Mouse (Mus musculus) testis, adult 2 months (tissue): ENCODE measurements at regions not wholly inside any gene's neighbourhood (a gene's known extent, or its start where the extent isn't known, plus 50 kb on each side); places are given as distances from the start of the nearest gene placed in this dataset.

Source experiments
- H3K27ac ChIP-seq: fragments of 200-500 bp; 2 replicates; pipeline ENCODE4 v1.5.1; 2012; ENCODE audit warnings: low read depth, low read length; ENCODE audit not compliant: control insufficient read depth, insufficient read depth
- H3K27me3 ChIP-seq: fragments of 200-500 bp; 2 replicates; pipeline ENCODE4 v1.6.1; 2012; ENCODE audit warnings: mild to moderate bottlenecking, low read length, moderate library complexity; ENCODE audit not compliant: control insufficient read depth, insufficient read depth
- H3K36me3 ChIP-seq: fragments of 200-500 bp; 2 replicates; pipeline ENCODE4 v1.6.1; 2012; ENCODE audit warnings: mild to moderate bottlenecking, low read length; ENCODE audit not compliant: control insufficient read depth, insufficient read depth
- H3K4me1 ChIP-seq: fragments of 200-500 bp; 2 replicates; pipeline ENCODE4 v1.6.1; 2012; ENCODE audit warnings: low read length; ENCODE audit not compliant: control insufficient read depth, insufficient read depth
- H3K4me3 ChIP-seq: fragments of 200-500 bp; 2 replicates; pipeline ENCODE4 v1.5.1; 2012; ENCODE audit warnings: low read depth, mild to moderate bottlenecking, low read length, moderate library complexity, mixed read lengths; ENCODE audit not compliant: control insufficient read depth
- CTCF ChIP-seq: fragments of 200-500 bp; IDR thresholded peaks from 2 replicates; pipeline ENCODE4 v1.5.1; 2012; ENCODE audit warnings: low read depth, mild to moderate bottlenecking, inconsistent platforms, low read length, moderate library complexity; ENCODE audit not compliant: control insufficient read depth, insufficient read depth, insufficient replicate concordance
- POLR2A ChIP-seq: fragments of 200-500 bp; IDR thresholded peaks from 2 replicates; pipeline ENCODE4 v1.6.1; 2012; ENCODE audit warnings: low read depth, mild to moderate bottlenecking, inconsistent platforms, low read length, moderate library complexity; ENCODE audit not compliant: control insufficient read depth

GRCm38 (mm10) chr15:60333573-60334306, 317.3 kb upstream of the 4933412E24Rik start:
- TF ChIP-seq CTCF: no peak
- no peak for TF ChIP-seq POLR2A
- Histone ChIP-seq H3K27ac (no peak overlapping the region), H3K36me3 (no peaks in the 10 kb centered on the region), H3K4me3 (no peak overlapping the region), H3K4me1 (no peaks in the 10 kb centered on the region), H3K27me3 (no peaks in the 10 kb centered on the region)

GRCm38 (mm10) chr15:60317577-60317976, 301.2 kb upstream of the 4933412E24Rik start:
- no peak for TF ChIP-seq CTCF
- TF ChIP-seq POLR2A: no peak
- Histone ChIP-seq H3K36me3 (no peaks in the 10 kb centered on the region), H3K27ac (no peak overlapping the region), H3K4me1 (no peaks in the 10 kb centered on the region), H3K27me3 (no peaks in the 10 kb centered on the region), H3K4me3 (no peak overlapping the region)

- Histone ChIP-seq H3K4me1 (no peaks in the 10 kb centered on the region), H3K36me3 (no peaks in the 10 kb centered on the region), H3K27me3 (no peaks in the 10 kb centered on the region), H3K27ac (no peak overlapping the region), H3K4me3 (no peak overlapping the region)
- TF ChIP-seq POLR2A: no peak
- no peak for TF ChIP-seq CTCF
Measured at GRCm38 (mm10) chr15:60315210-60315609, 298.8 kb upstream of the 4933412E24Rik start.

GRCm38 (mm10) chr15:60309909-60310308, 293.5 kb upstream of the 4933412E24Rik start:
- Histone ChIP-seq H3K27me3 (no peaks in the 10 kb centered on the region), H3K27ac (no peak overlapping the region), H3K36me3 (no peaks in the 10 kb centered on the region), H3K4me3 (no peak overlapping the region), H3K4me1 (no peaks in the 10 kb centered on the region)
- no peak for TF ChIP-seq POLR2A
- no peak for TF ChIP-seq CTCF

- no peaks in the 10 kb centered on the region for H3K36me3 ChIP-seq
- no peaks in the 10 kb centered on the region for H3K4me1 ChIP-seq
- H3K4me3 ChIP-seq: no peak overlapping the region
- TF ChIP-seq CTCF: no peak
- no peak for TF ChIP-seq POLR2A
- no peak overlapping the region for H3K27ac ChIP-seq
- H3K27me3 ChIP-seq: no peaks in the 10 kb centered on the region
Measured at GRCm38 (mm10) chr15:60308968-60309367, 292.6 kb upstream of the 4933412E24Rik start.

GRCm38 (mm10) chr15:60308126-60308525, 291.7 kb upstream of the 4933412E24Rik start:
- no peaks in the 10 kb centered on the region for H3K4me1 ChIP-seq
- TF ChIP-seq CTCF: no peak
- TF ChIP-seq POLR2A: no peak
- no peaks in the 10 kb centered on the region for H3K36me3 ChIP-seq
- no peaks in the 10 kb centered on the region for H3K27me3 ChIP-seq
- H3K4me3 ChIP-seq: no peak overlapping the region
- no peak overlapping the region for H3K27ac ChIP-seq

- Histone ChIP-seq H3K27ac (no peak overlapping the region), H3K4me3 (no peak overlapping the region), H3K27me3 (no peaks in the 10 kb centered on the region), H3K4me1 (no peaks in the 10 kb centered on the region), H3K36me3 (no peaks in the 10 kb centered on the region)
- TF ChIP-seq POLR2A (no peak), CTCF (no peak)
Measured at GRCm38 (mm10) chr15:60303501-60303900, 287.1 kb upstream of the 4933412E24Rik start.

- H3K27me3 ChIP-seq: no peaks in the 10 kb centered on the region
Measured at GRCm38 (mm10) chr15:60301939-60302338, 285.5 kb upstream of the 4933412E24Rik start.

More at GRCm38 (mm10) chr15:60301939-60302338, 285.5 kb upstream of the 4933412E24Rik start:
- H3K4me3 ChIP-seq: no peak overlapping the region
- no peak overlapping the region for H3K27ac ChIP-seq
- no peaks in the 10 kb centered on the region for H3K36me3 ChIP-seq
- H3K4me1 ChIP-seq: no peaks in the 10 kb centered on the region
- TF ChIP-seq CTCF (no peak), POLR2A (no peak)
